26 mouse cellular contexts compared by ENCODE assay signal in genomic region chr11:113071942-113072341, GRCm38 (mm10).
DNase-seq lines count a peak whose midpoint lies in the region; ATAC-seq and TF ChIP-seq lines count a peak whose summit lies in the region.
"Had no signal": no experiment of that assay in that cellular context is flagged by ENCODE, and none has a peak within 500 bp of the region (broad histone marks: within the 10 kb centered on the region; RNA-seq: fewer than 3 reads in every experiment).

No protein-coding gene starts in this region.

- no peak for DNase-seq in forebrain, postnatal 0 days
- no peak for DNase-seq in midbrain, embryonic 11.5 days (ENCODE audit: low spot score, missing footprints)
- DNase-seq in midbrain, embryonic 14.5 days: no peak
- no peak for DNase-seq in gastrocnemius, postnatal 25 days
- no peak for DNase-seq in heart, postnatal 14 days
- DNase-seq: adrenal gland, postnatal 25 days; cerebellum, adult 8-10 months; cerebellum, postnatal 36 days; gastrocnemius, postnatal 10 days; heart, adult 11 months; heart, postnatal 10 days; kidney, adult 8-10 months; kidney, postnatal 14 days; layer of hippocampus, postnatal 36 days; liver, postnatal 0 days; retina, postnatal 1 day; right cerebral cortex, postnatal 25 days; spleen, adult 18-20 months had no signal

- peak; percentile 63; the same call in 1 of the 2 replicates for ATAC-seq in forebrain, embryonic 12.5 days (ENCODE audit: low FRiP score)
- ATAC-seq in forebrain, postnatal 0 days: no peak
- peak; percentile 42; the same call in 1 of the 2 replicates for ATAC-seq in midbrain, embryonic 11.5 days (ENCODE audit: low FRiP score)
- no peak for ATAC-seq in midbrain, embryonic 14.5 days (ENCODE audit: low FRiP score, low TSS enrichment)
- no peak for ATAC-seq in midbrain, embryonic 13.5 days
- ATAC-seq: CD4-positive, CD25-positive, alpha-beta regulatory T cell, adult 4 months; liver, postnatal 0 days; lung, postnatal 0 days had no signal

- H3K4me3 ChIP-seq in forebrain, embryonic 12.5 days (replicated peaks): no peak overlapping the region
- no peak overlapping the region for H3K4me3 ChIP-seq in forebrain, postnatal 0 days (ENCODE audit: low read depth, low read length)
- no peak overlapping the region for H3K4me3 ChIP-seq in midbrain, embryonic 11.5 days (ENCODE audit: low read depth, low read length)
- H3K4me3 ChIP-seq in midbrain, embryonic 14.5 days (replicated peaks; ENCODE audit: low read depth, low read length): no peak overlapping the region
- H3K4me3 ChIP-seq in midbrain, embryonic 13.5 days (replicated peaks): no peak overlapping the region
- H3K4me3 ChIP-seq: limb, embryonic 12.5 days; midbrain, embryonic 12.5 days had no signal

- no peaks in the 10 kb centered on the region for H3K36me3 ChIP-seq in forebrain, embryonic 12.5 days (replicated peaks)
- H3K36me3 ChIP-seq in forebrain, postnatal 0 days (ENCODE audit: insufficient read depth): no peaks in the 10 kb centered on the region
- no peaks in the 10 kb centered on the region for H3K36me3 ChIP-seq in midbrain, embryonic 11.5 days (ENCODE audit: control insufficient read depth, insufficient read depth, low read length)
- no peaks in the 10 kb centered on the region for H3K36me3 ChIP-seq in midbrain, embryonic 14.5 days (ENCODE audit: control insufficient read depth, insufficient read depth, low read length)
- no peaks in the 10 kb centered on the region for H3K36me3 ChIP-seq in midbrain, embryonic 13.5 days
- H3K36me3 ChIP-seq: midbrain, embryonic 12.5 days had no signal

- peaks cover 7% of the 10 kb centered on the region; the same call in 1 of the 2 replicates for H3K9me3 ChIP-seq in forebrain, embryonic 12.5 days
- no peaks in the 10 kb centered on the region for H3K9me3 ChIP-seq in forebrain, postnatal 0 days (ENCODE audit: low read length)
- no peaks in the 10 kb centered on the region; the same call in 1 of the 2 replicates for H3K9me3 ChIP-seq in midbrain, embryonic 11.5 days (ENCODE audit: control insufficient read depth, low read length)
- no peaks in the 10 kb centered on the region for H3K9me3 ChIP-seq in midbrain, embryonic 14.5 days (ENCODE audit: control insufficient read depth, low read length)
- H3K9me3 ChIP-seq in midbrain, embryonic 13.5 days: no peaks in the 10 kb centered on the region
- H3K9me3 ChIP-seq: limb, embryonic 12.5 days had no signal

- H3K27ac ChIP-seq in forebrain, embryonic 12.5 days: peak overlapping the region; percentile 60
- H3K27ac ChIP-seq in forebrain, postnatal 0 days (ENCODE audit: low read depth, low read length): no peak overlapping the region
- no peak overlapping the region for H3K27ac ChIP-seq in midbrain, embryonic 11.5 days (ENCODE audit: low read depth, low read length)
- H3K27ac ChIP-seq in midbrain, embryonic 14.5 days (replicated peaks; ENCODE audit: low read depth, low read length): no peak overlapping the region
- peak overlapping the region; percentile 48; the same call in 1 of the 2 replicates for H3K27ac ChIP-seq in midbrain, embryonic 13.5 days
- H3K27ac ChIP-seq: limb, embryonic 12.5 days; midbrain, embryonic 12.5 days had no signal

- intact Hi-C loops in heart, postnatal 14 days (cut with DNase I): no loop called here

- no peak overlapping the region for H3K4me2 ChIP-seq in forebrain, embryonic 12.5 days
- H3K4me2 ChIP-seq in forebrain, postnatal 0 days (ENCODE audit: low read depth): no peak overlapping the region
- H3K4me2 ChIP-seq in midbrain, embryonic 11.5 days: no peak overlapping the region
- H3K4me2 ChIP-seq in midbrain, embryonic 14.5 days (ENCODE audit: low read length): no peak overlapping the region
- H3K4me2 ChIP-seq in midbrain, embryonic 13.5 days (replicated peaks): no peak overlapping the region
- H3K4me2 ChIP-seq: heart, embryonic 11.5 days; limb, embryonic 12.5 days; liver, embryonic 11.5 days; midbrain, embryonic 12.5 days had no signal

- H3K4me1 ChIP-seq in forebrain, embryonic 12.5 days: peaks cover 16% of the 10 kb centered on the region
- H3K4me1 ChIP-seq in forebrain, postnatal 0 days (ENCODE audit: insufficient read depth): no peaks in the 10 kb centered on the region
- peaks cover 4% of the 10 kb centered on the region; the same call in 1 of the 2 replicates for H3K4me1 ChIP-seq in midbrain, embryonic 11.5 days (ENCODE audit: control insufficient read depth, insufficient read depth, low read length)
- H3K4me1 ChIP-seq in midbrain, embryonic 14.5 days (ENCODE audit: control insufficient read depth, insufficient read depth, low read length): no peaks in the 10 kb centered on the region; the same call in 1 of the 2 replicates
- H3K4me1 ChIP-seq in midbrain, embryonic 13.5 days (replicated peaks): peaks cover 13% of the 10 kb centered on the region

- H3K9ac ChIP-seq in forebrain, embryonic 12.5 days: 0 out of 2 replicates have a peak overlapping the region, but pooled peaks have one; percentile 26
- H3K9ac ChIP-seq in forebrain, postnatal 0 days: no peak overlapping the region
- no peak overlapping the region for H3K9ac ChIP-seq in midbrain, embryonic 11.5 days (ENCODE audit: low read length)
- H3K9ac ChIP-seq in midbrain, embryonic 14.5 days (replicated peaks; ENCODE audit: low read length): no peak overlapping the region; the same call in 1 of the 2 replicates
- no peak overlapping the region for H3K9ac ChIP-seq in midbrain, embryonic 13.5 days (replicated peaks)
- H3K9ac ChIP-seq: limb, embryonic 12.5 days; liver, postnatal 0 days; midbrain, embryonic 12.5 days had no signal

- WGBS in forebrain, embryonic 12.5 days: 10% methylated on average over 10 of the region's 10 CpGs
- 16% methylated on average over 10 of the region's 10 CpGs for WGBS in forebrain, postnatal 0 days
- 23% methylated on average over 10 of the region's 10 CpGs for WGBS in midbrain, embryonic 11.5 days
- 18% methylated on average over 10 of the region's 10 CpGs for WGBS in midbrain, embryonic 14.5 days
- 26% methylated on average over 10 of the region's 10 CpGs for WGBS in midbrain, embryonic 13.5 days

- no peak for TF ChIP-seq CTCF in forebrain, postnatal 0 days (IDR thresholded peaks at IDR 0.05; ENCODE audit: low read depth)

- H3K27me3 ChIP-seq in forebrain, embryonic 12.5 days: no peaks in the 10 kb centered on the region
- H3K27me3 ChIP-seq in forebrain, postnatal 0 days (ENCODE audit: insufficient read depth, low read length): no peaks in the 10 kb centered on the region
- H3K27me3 ChIP-seq in midbrain, embryonic 11.5 days (ENCODE audit: control insufficient read depth, insufficient read depth, low read length): no peaks in the 10 kb centered on the region
- H3K27me3 ChIP-seq in midbrain, embryonic 14.5 days (ENCODE audit: control insufficient read depth, insufficient read depth, low read length): no peaks in the 10 kb centered on the region
- no peaks in the 10 kb centered on the region for H3K27me3 ChIP-seq in midbrain, embryonic 13.5 days
- H3K27me3 ChIP-seq: limb, embryonic 12.5 days; midbrain, embryonic 12.5 days had no signal

Comparison
In these comparisons a context has a peak if more than half of its experiments do, and no peak if none do; other contexts are left out.
1. ATAC-seq: peak in forebrain, embryonic 12.5 days (single experiment) and midbrain, embryonic 11.5 days (single experiment); none in forebrain, postnatal 0 days (single experiment), midbrain, embryonic 14.5 days (single experiment) and midbrain, embryonic 13.5 days (single experiment).
2. H3K27ac ChIP-seq: peak in forebrain, embryonic 12.5 days (single experiment) and midbrain, embryonic 13.5 days (single experiment); none in forebrain, postnatal 0 days (single experiment), midbrain, embryonic 11.5 days (single experiment) and midbrain, embryonic 14.5 days (single experiment).